Mouse (Mus musculus) layer of hippocampus, postnatal 36 days (tissue): ENCODE measurements around the gene Enpep. TPM values are rescaled to one million over a fixed set of nuclear protein-coding genes. Genes with fewer than 3 reads are reported as not detected.

Experiments used
- DNase-seq, 2 experiments: peaks; one replicate each; pipeline ENCODE4 v3.0.0; 2022
- total RNA-seq, 2 experiments: library from RNA; stranded (reverse); gene quantifications; 2 replicates each; pipeline ENCODE4 v1.2.3; 2021

Enpep gene
- 1 to 10 TPM; 1.2 to 1.7 TPM for total RNA-seq

- DNase-seq = no peak
These were observed at the start of gene Enpep for GRCm38 (mm10) chr3:129332586-129332985. Gene Enpep, minus strand, starts transcription at chr3:129332720.

DNA sequence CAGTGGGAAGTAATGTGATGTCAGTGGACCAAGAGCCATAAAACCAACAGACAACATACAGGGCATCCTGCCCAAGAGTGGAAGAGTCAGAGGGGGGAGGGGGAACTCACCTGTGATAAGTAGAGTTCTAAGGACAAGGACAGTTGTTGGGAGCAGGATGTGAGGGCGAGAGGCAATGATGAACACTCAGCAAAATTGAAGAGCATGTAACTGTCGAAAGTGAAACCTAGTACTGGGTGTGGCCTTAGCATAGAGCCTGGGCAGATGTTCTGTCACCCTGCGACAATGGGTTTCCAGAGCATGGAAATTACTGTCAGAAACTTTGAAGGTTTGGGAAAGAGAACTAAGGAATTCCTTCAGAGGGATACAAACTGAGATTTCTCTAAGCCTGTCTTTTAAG is 46.6 kb upstream of the Enpep start:
- no peak for DNase-seq

GRCm38 (mm10) chr3:129375087-129375486 is 42.6 kb upstream of the Enpep start:
- DNase-seq = no peak

DNA sequence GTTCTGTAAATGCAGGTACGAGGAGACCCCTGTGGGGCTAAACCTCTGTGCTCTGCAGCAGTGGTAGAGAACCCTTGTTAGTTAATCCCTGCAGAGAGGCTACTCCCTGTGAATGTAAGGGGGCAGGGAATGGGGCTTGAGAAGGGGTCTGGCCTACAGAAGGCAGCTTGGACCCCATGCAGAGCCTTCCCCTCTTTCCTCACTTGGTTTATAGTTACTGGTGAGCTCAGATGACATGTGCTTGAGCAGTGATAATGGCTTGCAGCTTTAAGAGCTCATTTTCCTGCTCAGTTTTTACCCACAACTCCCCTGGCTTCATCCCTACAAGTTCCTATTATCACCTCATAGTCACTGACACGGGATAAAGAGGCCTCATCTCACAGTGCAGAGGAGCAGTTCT is 40.6 kb upstream of the Enpep start:
- no peak for DNase-seq

DNA sequence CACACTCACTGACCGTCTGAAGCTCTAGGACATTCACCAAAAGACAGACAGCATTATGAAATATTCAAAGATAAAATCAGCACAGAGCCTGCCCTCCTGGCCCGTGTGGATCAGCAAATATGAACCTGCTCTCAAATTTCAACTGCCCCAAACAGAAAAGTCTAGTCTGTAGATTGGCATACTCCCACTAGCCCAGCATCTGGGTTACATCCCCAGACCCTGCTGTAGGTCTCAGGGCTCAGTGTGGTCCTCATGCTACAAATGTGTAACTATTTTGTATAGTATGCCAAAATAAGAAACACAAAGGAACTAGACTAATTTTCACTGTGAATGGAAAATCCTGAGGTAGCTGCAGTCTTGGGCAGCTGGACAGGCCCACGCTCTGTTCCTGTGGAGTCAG is 37.0 kb upstream of the Enpep start:
- DNase-seq = no peak

DNA sequence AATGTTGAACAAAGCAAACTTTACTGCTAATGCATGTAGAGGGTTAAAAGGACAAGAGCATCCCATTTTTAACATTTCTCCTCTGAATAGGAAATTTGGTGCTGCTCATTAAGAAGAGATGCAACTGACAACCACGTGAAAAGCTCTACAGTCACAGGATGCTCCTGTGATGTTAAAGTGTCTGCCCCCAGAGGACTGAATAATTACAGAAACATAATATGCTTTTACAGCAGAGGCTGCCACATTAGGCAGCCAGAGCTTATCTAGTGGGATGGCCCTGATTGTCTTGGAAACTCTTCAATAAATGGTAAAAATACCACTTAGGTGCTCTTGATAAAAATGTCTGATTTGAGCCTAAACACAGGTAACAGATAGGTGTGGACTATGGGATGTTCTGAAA is 33.4 kb upstream of the Enpep start:
- DNase-seq = no peak

DNA sequence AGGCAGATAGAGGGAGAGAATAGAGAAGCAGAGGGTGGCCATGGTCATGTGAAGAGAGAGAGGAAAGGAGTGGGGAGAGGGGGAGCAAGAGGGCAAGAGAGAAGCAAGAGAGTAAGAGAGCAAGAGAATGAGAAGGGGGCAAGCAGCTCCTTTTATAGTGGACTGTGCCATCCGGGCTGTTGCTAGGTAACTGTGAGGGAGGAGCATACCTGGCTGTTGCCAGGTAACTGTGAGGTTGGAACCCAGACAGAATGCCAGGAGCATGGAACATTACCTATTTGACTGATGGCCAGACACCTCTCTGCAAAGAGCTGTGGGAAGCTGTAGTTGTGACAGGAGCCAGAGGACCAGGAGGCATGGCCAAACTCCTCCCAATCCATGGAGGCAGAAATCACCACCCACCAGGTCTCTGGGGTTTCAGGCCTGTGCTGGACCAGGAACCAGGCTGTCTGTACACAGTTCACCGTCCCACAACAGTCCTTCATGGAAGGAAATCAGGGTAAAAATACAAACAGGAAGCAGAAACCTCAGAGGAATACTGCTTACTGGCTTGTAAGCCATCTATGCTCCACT is 32.4 kb upstream of the Enpep start:
- no peak for DNase-seq

GRCm38 (mm10) chr3:129363426-129363825 is 30.9 kb upstream of the Enpep start:
- DNase-seq = no peak

- DNase-seq = no peak
These were observed 25.6 kb upstream of the Enpep start for GRCm38 (mm10) chr3:129358115-129358514.

GRCm38 (mm10) chr3:129353901-129354300 is 21.4 kb upstream of the Enpep start:
- no peak for DNase-seq

DNA sequence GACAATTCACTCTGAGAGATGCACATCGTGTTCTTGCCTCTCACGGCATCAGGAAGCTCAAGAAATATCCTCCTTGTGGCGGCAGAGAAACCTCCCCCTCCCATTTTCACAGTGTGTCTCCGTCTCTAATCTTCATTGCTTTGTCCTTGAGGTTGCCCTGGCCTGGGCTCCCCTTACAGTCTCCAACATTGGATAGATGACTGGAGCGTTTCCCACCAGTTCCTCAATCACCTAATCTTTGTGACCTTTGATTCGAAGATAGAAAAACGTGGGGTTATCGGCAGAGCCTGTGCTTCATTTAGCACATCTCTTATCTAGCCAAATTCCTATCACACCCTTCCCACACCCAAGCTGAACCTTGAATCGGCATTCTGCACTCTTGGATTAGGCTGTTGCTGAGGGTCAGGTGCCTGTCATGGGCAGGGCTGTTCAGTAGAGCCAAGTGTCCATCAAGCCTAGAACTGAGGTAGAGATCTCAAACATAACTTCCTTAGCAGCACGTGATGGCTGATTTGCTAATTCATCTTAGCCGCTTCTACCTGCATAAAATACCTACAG is 18.9 kb upstream of the Enpep start:
- no peak for DNase-seq

DNA sequence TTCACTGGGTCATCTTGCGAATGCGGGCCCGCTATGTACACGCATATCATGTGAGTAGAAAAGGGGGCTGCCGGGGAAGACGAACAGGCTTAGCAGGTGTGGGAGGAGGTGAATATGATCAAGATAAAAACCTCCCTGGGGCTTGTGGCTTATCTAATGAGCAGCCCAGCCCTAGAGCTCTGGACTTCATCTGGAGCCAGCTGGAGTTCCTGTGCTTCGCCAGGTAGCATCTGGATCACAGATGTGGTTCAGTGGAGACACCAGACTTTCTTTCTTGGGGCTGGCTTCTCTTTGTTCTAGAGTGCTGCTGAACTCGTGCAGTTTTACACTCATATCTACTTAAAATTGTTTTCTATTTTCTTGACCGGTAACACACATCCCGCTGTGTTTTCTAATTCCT is 14.8 kb upstream of the Enpep start:
- DNase-seq = no peak

- DNase-seq = no peak
These were observed 10.2 kb upstream of the Enpep start for GRCm38 (mm10) chr3:129342767-129343166.

DNA sequence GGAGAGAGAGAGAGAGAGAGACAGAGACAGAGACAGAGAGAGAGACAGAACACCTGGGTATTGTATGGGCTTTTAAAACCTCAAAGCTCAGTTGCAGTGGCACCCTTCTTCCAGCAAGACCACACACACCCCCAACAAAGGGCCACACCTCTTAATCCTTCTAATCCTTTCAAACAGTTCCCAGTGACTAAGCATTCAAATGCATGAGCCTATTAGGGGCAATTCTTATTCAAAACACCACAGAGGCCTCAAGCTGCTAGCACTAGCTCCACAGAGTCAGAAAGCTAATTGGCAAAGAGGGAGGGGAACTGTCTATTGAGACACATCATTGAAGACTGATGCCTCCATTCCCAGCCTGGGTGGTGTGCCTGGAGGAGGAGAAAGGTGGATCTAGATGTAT is 8.5 kb upstream of the Enpep start:
- DNase-seq = no peak

DNA sequence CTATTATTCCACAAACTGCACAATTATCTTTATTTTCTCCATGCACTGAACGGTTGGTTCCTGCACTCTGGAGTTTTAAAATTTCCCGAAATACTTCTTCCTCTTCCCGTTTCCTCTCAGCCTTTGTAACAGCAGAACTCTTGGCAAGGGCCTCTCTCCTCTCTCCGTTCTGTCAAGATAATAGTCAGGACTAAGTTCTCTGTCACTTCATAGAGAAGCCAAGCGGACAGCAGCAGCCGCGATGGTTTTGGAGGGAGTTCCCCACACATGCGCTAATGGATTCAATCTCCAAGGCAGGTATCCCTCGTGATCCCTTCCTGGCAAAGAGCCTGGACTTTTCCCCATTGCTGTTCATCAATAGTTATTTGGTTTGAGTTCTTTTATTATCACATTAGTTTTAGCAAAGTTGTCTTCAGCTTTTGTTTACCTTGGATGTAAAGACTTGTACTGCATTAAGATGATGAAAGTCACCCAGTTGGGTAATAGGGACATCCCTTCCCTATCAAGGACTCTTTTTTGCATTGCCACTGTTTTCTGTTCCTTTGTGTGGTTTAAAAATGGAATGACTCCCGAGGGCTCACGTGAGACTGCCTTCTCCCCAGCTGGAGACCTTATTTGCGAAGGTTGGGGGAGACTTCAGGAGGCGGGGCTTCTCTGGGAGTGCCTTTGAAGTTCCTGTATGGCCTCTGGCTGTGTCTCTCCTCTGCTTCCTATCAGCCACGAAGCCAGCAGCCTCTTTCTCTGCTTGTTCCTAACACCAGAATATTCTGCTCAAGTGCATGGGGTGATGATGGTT is 6.0 kb upstream of the Enpep start:
- DNase-seq = no peak

DNA sequence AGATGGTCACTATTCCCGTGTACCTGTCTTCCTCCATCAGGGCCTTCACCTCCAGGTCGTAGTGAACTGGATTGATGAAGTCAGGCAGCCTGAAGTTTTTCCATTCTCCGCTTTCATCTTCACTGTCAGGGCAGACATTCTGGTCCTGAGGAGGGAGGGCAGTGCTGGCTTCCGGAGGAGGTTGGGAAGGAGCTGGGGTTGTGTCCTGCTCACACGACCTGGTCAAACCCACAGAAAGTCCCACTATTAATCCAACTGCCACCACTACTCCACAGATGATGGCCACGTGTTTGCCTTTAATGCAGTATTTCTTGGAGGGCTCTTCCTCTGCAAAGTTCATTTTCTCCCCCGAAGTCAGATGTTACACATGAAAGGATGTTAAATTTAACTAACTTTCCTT is 378 bp downstream of the Enpep start:
- no peak for DNase-seq

GRCm38 (mm10) chr3:129331427-129331826 is 1.1 kb downstream of the Enpep start:
- no peak for DNase-seq

GRCm38 (mm10) chr3:129328056-129328455 is 4.5 kb downstream of the Enpep start:
- no peak for DNase-seq

DNA sequence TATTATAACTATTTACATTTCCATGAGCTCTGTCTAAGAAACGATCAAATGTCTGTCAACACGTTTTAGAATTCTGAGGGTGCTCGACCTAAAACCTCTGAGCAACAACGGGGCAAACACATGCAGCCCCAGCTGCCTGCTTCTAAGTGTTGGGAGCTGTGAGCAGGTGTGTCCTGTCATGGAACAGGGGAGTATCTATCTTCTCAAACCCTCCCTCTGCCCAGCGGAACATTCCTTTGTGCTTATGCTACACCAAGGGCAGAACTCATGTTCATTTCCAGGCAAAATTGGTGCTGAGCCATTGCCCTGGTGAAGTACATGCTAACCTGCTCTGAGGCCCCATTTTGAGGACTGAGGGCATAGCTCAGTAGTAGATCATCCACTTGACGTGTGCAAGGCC is 10.9 kb downstream of the Enpep start:
- no peak for DNase-seq

DNA sequence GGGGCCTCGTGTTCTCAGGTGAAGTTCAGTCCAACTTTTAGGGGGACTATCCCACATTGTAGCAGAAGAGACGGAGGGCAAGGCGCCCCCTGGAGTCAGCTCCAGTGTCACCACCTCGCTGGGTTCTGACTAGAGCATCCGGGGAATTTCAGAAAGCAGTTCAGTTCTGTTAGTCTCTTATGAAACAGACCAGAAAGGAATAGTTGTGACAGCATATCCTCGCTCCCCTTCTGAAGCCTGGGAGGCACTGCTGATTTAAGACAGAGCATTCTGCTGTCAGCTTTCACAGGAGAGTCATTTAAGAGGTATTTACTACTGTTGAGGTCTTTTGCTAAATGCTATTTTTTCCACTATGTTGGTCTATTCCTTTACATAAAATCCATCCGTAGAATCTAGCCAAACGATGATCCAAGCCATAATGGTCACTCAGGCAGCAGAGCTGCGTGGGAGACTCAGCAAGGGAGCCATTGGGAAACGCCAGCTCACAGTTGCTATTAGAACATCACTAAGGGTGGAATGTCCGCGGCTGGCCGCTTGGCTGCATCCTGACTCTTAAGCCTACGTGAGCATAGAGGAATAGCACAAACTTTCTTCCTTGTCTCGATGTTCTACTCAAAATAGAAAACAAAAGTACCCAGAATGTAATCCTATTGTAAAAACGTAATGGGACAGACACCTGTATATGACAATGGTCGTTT is 15.3 kb downstream of the Enpep start:
- no peak for DNase-seq

DNA sequence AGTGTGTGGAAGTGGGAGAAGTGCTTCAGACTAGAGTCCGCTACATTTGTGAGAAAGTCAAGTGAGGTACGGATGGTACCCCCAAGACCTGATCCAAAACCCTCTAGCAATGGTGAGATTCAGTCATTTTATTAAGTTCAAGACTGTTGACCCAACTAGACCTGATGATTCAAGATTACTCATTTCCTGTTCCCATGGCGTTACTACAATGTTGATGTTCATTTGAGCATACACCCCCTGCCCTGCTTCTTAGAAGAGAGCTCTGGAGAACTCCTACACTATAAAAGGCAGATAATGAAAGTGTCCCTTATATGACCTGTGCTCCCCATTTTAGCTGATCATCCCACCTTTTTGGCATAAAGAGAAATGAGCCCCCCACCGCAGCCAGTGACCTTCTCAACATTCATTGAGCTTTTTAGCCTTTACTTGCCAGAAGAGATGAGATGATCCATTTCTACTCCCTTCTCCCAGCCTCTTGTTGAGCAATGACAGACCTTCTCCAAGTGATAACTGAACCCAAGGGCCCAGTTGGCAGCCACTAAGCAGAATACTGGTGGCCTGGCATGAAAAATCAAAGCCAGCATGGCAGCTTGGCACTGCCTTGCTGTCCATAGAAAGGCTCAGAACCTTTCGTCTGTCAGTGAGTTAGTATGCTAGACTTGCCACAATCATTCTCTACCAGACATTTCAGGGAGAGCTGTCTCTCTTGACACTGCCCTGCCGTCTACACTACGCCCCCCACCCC is 18.7 kb downstream of the Enpep start:
- no peak for DNase-seq

DNA sequence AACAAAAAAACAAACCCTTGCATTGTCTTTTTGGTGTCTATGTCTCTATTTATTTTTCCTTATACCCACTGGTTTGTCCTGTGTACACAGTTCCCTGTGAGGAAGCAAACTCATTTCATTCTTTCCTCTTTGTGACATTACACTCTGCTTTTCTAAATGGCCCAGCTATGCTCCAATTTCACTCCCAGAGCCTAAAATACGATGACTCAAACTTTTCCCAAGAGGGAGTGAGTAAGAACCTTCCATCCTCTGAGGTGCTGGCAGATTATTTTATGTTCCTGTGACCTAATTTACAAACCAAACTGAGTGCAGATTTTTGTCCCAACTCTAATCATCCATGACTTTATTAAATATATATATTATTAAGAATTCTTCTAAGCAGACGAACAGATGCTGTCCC is 19.3 kb downstream of the Enpep start:
- no peak for DNase-seq

DNA sequence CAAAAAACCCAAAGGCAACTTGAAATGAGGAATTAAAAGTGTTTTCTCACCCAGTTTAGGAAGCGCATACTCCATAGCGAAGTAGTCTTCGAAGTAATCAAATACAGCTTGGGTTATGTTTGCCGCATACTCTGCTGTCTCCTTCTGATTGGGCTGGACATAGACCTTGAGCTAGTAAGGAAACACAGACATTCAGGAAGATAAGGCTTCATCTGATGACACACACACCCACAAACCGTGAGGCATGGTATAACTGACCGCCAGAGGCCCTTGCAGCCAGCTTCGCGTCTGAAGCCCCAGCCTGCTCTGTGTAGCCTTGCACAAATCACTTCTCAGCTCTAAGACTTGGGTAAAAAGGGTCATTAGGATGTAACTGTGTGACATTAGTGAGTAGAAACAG is 20.0 kb downstream of the Enpep start:
- DNase-seq = no peak
